ENCODE assay signal across 9 mouse cellular contexts in genomic region chr10:120861194-120861593, GRCm38 (mm10). TPM values are rescaled to one million over a fixed set of nuclear protein-coding genes. Genes with fewer than 3 reads are reported as not detected.
A peak's percentile ranks its signal among the peaks of the same experiment; 100 is the strongest.
DNase-seq lines count a peak whose midpoint lies in the region; ATAC-seq and TF ChIP-seq lines count a peak whose summit lies in the region.
"Had no signal": no experiment of that assay in that cellular context is flagged by ENCODE, and none has a peak within 500 bp of the region (broad histone marks: within the 10 kb centered on the region; RNA-seq: fewer than 3 reads in every experiment).

No protein-coding gene starts in this region.

- H3K4me2 ChIP-seq in midbrain, postnatal 0 days (ENCODE audit: low read depth, low read length, poor library complexity, severe bottlenecking), result no peak overlapping the region
- no peak overlapping the region for H3K4me2 ChIP-seq in midbrain, embryonic 13.5 days (replicated peaks)
- H3K4me2 ChIP-seq in forebrain, embryonic 14.5 days (ENCODE audit: low read length), result no peak overlapping the region
- H3K4me2 ChIP-seq in forebrain, embryonic 13.5 days, result no peak overlapping the region

- 79% methylated on average over 3 of the region's 3 CpGs for WGBS in midbrain, postnatal 0 days
- WGBS in midbrain, embryonic 13.5 days, result 83% methylated on average over 3 of the region's 3 CpGs
- WGBS in forebrain, embryonic 14.5 days, result 75% methylated on average over 3 of the region's 3 CpGs
- 73% methylated on average over 3 of the region's 3 CpGs for WGBS in forebrain, embryonic 13.5 days

- no peak overlapping the region for H3K9ac ChIP-seq in midbrain, postnatal 0 days (replicated peaks; ENCODE audit: low read length, poor library complexity, severe bottlenecking)
- H3K9ac ChIP-seq in midbrain, embryonic 13.5 days (replicated peaks), result no peak overlapping the region
- H3K9ac ChIP-seq in forebrain, embryonic 14.5 days (ENCODE audit: low read length), result no peak overlapping the region
- no peak overlapping the region for H3K9ac ChIP-seq in forebrain, embryonic 13.5 days

- H3K4me1 ChIP-seq in midbrain, postnatal 0 days (ENCODE audit: insufficient read depth, low read length), result no peaks in the 10 kb centered on the region
- 0 out of 2 replicates have a peak, but pooled peaks cover 2% of the 10 kb centered on the region for H3K4me1 ChIP-seq in midbrain, embryonic 13.5 days (replicated peaks)
- no peaks in the 10 kb centered on the region for H3K4me1 ChIP-seq in forebrain, embryonic 14.5 days (ENCODE audit: control insufficient read depth, insufficient read depth, low read length)
- H3K4me1 ChIP-seq in forebrain, embryonic 13.5 days, result peaks cover 14% of the 10 kb centered on the region

- H3K27me3 ChIP-seq in midbrain, postnatal 0 days (ENCODE audit: insufficient read depth, low read length), result no peaks in the 10 kb centered on the region
- no peaks in the 10 kb centered on the region for H3K27me3 ChIP-seq in midbrain, embryonic 13.5 days
- H3K27me3 ChIP-seq in forebrain, embryonic 14.5 days (replicated peaks; ENCODE audit: control insufficient read depth, insufficient read depth, low read length), result no peaks in the 10 kb centered on the region
- no peaks in the 10 kb centered on the region for H3K27me3 ChIP-seq in forebrain, embryonic 13.5 days

- H3K27ac ChIP-seq in midbrain, postnatal 0 days (ENCODE audit: low read depth, low read length), result no peak overlapping the region
- no peak overlapping the region for H3K27ac ChIP-seq in midbrain, embryonic 13.5 days
- no peak overlapping the region for H3K27ac ChIP-seq in forebrain, embryonic 14.5 days (ENCODE audit: low read depth, low read length)
- no peak overlapping the region for H3K27ac ChIP-seq in forebrain, embryonic 13.5 days

- H3K36me3 ChIP-seq in midbrain, postnatal 0 days (ENCODE audit: insufficient read depth, low read length), result no peaks in the 10 kb centered on the region
- H3K36me3 ChIP-seq in midbrain, embryonic 13.5 days, result no peaks in the 10 kb centered on the region
- no peaks in the 10 kb centered on the region for H3K36me3 ChIP-seq in forebrain, embryonic 14.5 days (ENCODE audit: control insufficient read depth, insufficient read depth, low read length)
- no peaks in the 10 kb centered on the region for H3K36me3 ChIP-seq in forebrain, embryonic 13.5 days (ENCODE audit: poor library complexity, severe bottlenecking)

- peak; percentile 10 to 20 for DNase-seq in cerebellum, postnatal 36 days
- no peak for DNase-seq in cerebellum, adult 8-10 months
- DNase-seq in midbrain, postnatal 0 days (ENCODE audit: low spot score), result no peak
- peak; percentile 71 to 72 for DNase-seq in kidney, postnatal 4 days
- peak; percentile 50 for DNase-seq in testis, postnatal 14 days (ENCODE audit: low spot score)
- DNase-seq in forebrain, embryonic 14.5 days (ENCODE audit: low spot score), result no peak

- H3K9me3 ChIP-seq in midbrain, postnatal 0 days (ENCODE audit: low read length), result no peaks in the 10 kb centered on the region
- H3K9me3 ChIP-seq in midbrain, embryonic 13.5 days, result no peaks in the 10 kb centered on the region
- no peaks in the 10 kb centered on the region for H3K9me3 ChIP-seq in forebrain, embryonic 14.5 days (replicated peaks; ENCODE audit: control insufficient read depth, low read length)
- H3K9me3 ChIP-seq in forebrain, embryonic 13.5 days (replicated peaks), result no peaks in the 10 kb centered on the region

- peak; percentile 66 for TF ChIP-seq CTCF in midbrain, postnatal 0 days (IDR thresholded peaks at IDR 0.05)

- ATAC-seq in midbrain, postnatal 0 days (ENCODE audit: low FRiP score), result no peak
- no peak for ATAC-seq in midbrain, embryonic 13.5 days
- no peak for ATAC-seq in forebrain, embryonic 14.5 days
- ATAC-seq in forebrain, embryonic 13.5 days, result no peak

- H3K4me3 ChIP-seq in midbrain, postnatal 0 days (ENCODE audit: low read depth, low read length), result no peak overlapping the region
- H3K4me3 ChIP-seq in midbrain, embryonic 13.5 days (replicated peaks), result no peak overlapping the region
- no peak overlapping the region for H3K4me3 ChIP-seq in forebrain, embryonic 14.5 days (ENCODE audit: low read depth, low read length)
- no peak overlapping the region for H3K4me3 ChIP-seq in forebrain, embryonic 13.5 days

RNA-seq across cellular contexts. Expression of gene Msrb3, which starts 37.7 kb away (rescaled TPM):
- total RNA-seq in midbrain, postnatal 0 days (2014; rRNA removed), result 5.6 and 10.2 TPM in 2 replicates
- 0.72 and 1.0 TPM in 2 replicates for polyA plus RNA-seq in midbrain, postnatal 0 days (2015; fragmentation: Nextera tagmentation; extraction: Ambion mirVana)
- 0.80 and 2.0 TPM in 2 replicates for polyA plus RNA-seq in midbrain, embryonic 13.5 days (2015; fragmentation: Nextera tagmentation; extraction: Ambion mirVana)
- polyA plus RNA-seq in forebrain, embryonic 14.5 days (2014; fragmentation: Nextera tagmentation; extraction: Ambion mirVana), result 0.87 and 1.4 TPM in 2 replicates
- 3.1 and 3.5 TPM in 2 replicates for polyA plus RNA-seq in forebrain, embryonic 13.5 days (2015; fragmentation: Nextera tagmentation; extraction: Ambion mirVana)
- total RNA-seq: neutrophil, adult 5-6 weeks had no signal

Comparison
In these comparisons a context has a peak if more than half of its experiments do, and no peak if none do; other contexts are left out.
1. DNase-seq: peak in cerebellum, postnatal 36 days (2 of 2), kidney, postnatal 4 days (2 of 2) and testis, postnatal 14 days (single experiment); none in cerebellum, adult 8-10 months (single experiment), midbrain, postnatal 0 days (single experiment) and forebrain, embryonic 14.5 days (single experiment).